9 mouse cellular contexts compared by ENCODE assay signal in genomic region chr10:79971183-79971497, GRCm38 (mm10). TPM values are rescaled to one million over a fixed set of nuclear protein-coding genes. Genes with fewer than 3 reads are reported as not detected.
DNase-seq lines count a peak whose midpoint lies in the region; ATAC-seq and TF ChIP-seq lines count a peak whose summit lies in the region.
"Had no signal": no experiment of that assay in that cellular context is flagged by ENCODE, and none has a peak within 500 bp of the region (broad histone marks: within the 10 kb centered on the region; RNA-seq: fewer than 3 reads in every experiment).

No protein-coding gene starts in this region.

- H3K4me3 ChIP-seq in left cerebral cortex, adult 2 months = peak overlapping the region; percentile 29
- peak overlapping the region; percentile 54 for H3K4me3 ChIP-seq in embryonic facial prominence, embryonic 14.5 days (ENCODE audit: low read depth, low read length)
- peak overlapping the region; percentile 29 for H3K4me3 ChIP-seq in intestine, postnatal 0 days (ENCODE audit: low read depth, low read length)
- H3K4me3 ChIP-seq in neural tube, embryonic 14.5 days (ENCODE audit: low read depth, low read length) = peak overlapping the region; percentile 25
- no peak overlapping the region for H3K4me3 ChIP-seq in kidney, adult 2 months (ENCODE audit: insufficient read depth, low read depth, low read length)
- H3K4me3 ChIP-seq: erythroblast, embryonic 14.5 days had no signal

- WGBS in embryonic facial prominence, embryonic 14.5 days = 1% methylated on average over 15 of the region's 21 CpGs
- 5% methylated on average over 21 of the region's 21 CpGs for WGBS in intestine, postnatal 0 days
- 4% methylated on average over 21 of the region's 21 CpGs for WGBS in neural tube, embryonic 14.5 days
- WGBS in kidney, adult 2 months = 11% methylated on average over 21 of the region's 21 CpGs

- TF ChIP-seq CTCF in left cerebral cortex, adult 2 months (IDR thresholded peaks at IDR 0.05) = no peak
- TF ChIP-seq CTCF in intestine, postnatal 0 days (IDR thresholded peaks at IDR 0.05; ENCODE audit: low read depth) = no peak
- no peak for TF ChIP-seq CTCF in kidney, adult 2 months (conservative IDR thresholded peaks at IDR 0.05; ENCODE audit: insufficient read depth, insufficient read length, low read depth, low read length)

- H3K9ac ChIP-seq in embryonic facial prominence, embryonic 14.5 days (ENCODE audit: low read depth, low read length) = peak overlapping the region; percentile 76
- H3K9ac ChIP-seq in intestine, postnatal 0 days (ENCODE audit: low read depth, low read length) = 0 out of 2 replicates have a peak overlapping the region, but pooled peaks have one; percentile 17
- H3K9ac ChIP-seq in neural tube, embryonic 14.5 days (replicated peaks; ENCODE audit: low read depth, low read length) = peak overlapping the region; percentile 32; the same call in 1 of the 2 replicates

- no peaks in the 10 kb centered on the region for H3K9me3 ChIP-seq in embryonic facial prominence, embryonic 14.5 days (ENCODE audit: control insufficient read depth, low read length)
- H3K9me3 ChIP-seq in intestine, postnatal 0 days (ENCODE audit: control insufficient read depth) = no peaks in the 10 kb centered on the region
- no peaks in the 10 kb centered on the region for H3K9me3 ChIP-seq in neural tube, embryonic 14.5 days (ENCODE audit: control insufficient read depth, low read length)

- peaks cover 49% of the 10 kb centered on the region for H3K36me3 ChIP-seq in embryonic facial prominence, embryonic 14.5 days (ENCODE audit: control insufficient read depth, insufficient read depth, low read length)
- H3K36me3 ChIP-seq in intestine, postnatal 0 days (ENCODE audit: control insufficient read depth, insufficient read depth) = peaks cover 28% of the 10 kb centered on the region
- H3K36me3 ChIP-seq in neural tube, embryonic 14.5 days (ENCODE audit: control insufficient read depth, insufficient read depth, low read length) = peaks cover 21% of the 10 kb centered on the region
- no peaks in the 10 kb centered on the region for H3K36me3 ChIP-seq in kidney, adult 2 months (ENCODE audit: control insufficient read depth, insufficient read depth, low read length)

- intact Hi-C loops in left cerebral cortex, adult 2 months (cut with DNase I) = no loop called here

- DNase-seq in left cerebral cortex, adult 2 months (ENCODE audit: extremely low spot score in 1 of 2, low spot score in 2 of 2) = no peak
- DNase-seq in left cerebral cortex, adult 8-10 months (ENCODE audit: low spot score in 2 of 2) = no peak
- DNase-seq in embryonic facial prominence, embryonic 14.5 days (ENCODE audit: low spot score) = peak; percentile 63
- no peak for DNase-seq in thymus, postnatal 10 days (ENCODE audit: low spot score in 2 of 2)
- no peak for DNase-seq in layer of hippocampus, adult 8-10 months (ENCODE audit: low spot score in 2 of 2)
- no peak for DNase-seq in kidney, adult 2 months

- no peak overlapping the region for H3K27ac ChIP-seq in left cerebral cortex, adult 2 months
- no peak overlapping the region for H3K27ac ChIP-seq in embryonic facial prominence, embryonic 14.5 days (replicated peaks; ENCODE audit: low read depth, low read length)
- H3K27ac ChIP-seq in intestine, postnatal 0 days (ENCODE audit: low read depth, low read length) = no peak overlapping the region
- no peak overlapping the region for H3K27ac ChIP-seq in neural tube, embryonic 14.5 days (ENCODE audit: low read depth, low read length)
- H3K27ac ChIP-seq in kidney, adult 2 months (ENCODE audit: insufficient read depth, low read depth, low read length) = no peak overlapping the region

- no peak for TF ChIP-seq POLR2A in kidney, adult 2 months (IDR thresholded peaks at IDR 0.05; ENCODE audit: low read depth, low read length)

- H3K4me2 ChIP-seq in embryonic facial prominence, embryonic 14.5 days (ENCODE audit: low read depth, low read length) = peak overlapping the region; percentile 96
- peak overlapping the region; percentile 58 for H3K4me2 ChIP-seq in intestine, postnatal 0 days (replicated peaks; ENCODE audit: low read depth)
- H3K4me2 ChIP-seq in neural tube, embryonic 14.5 days (ENCODE audit: low read depth, low read length) = peak overlapping the region; percentile 50

- H3K4me1 ChIP-seq in embryonic facial prominence, embryonic 14.5 days (ENCODE audit: control insufficient read depth, insufficient read depth, low read length) = no peaks in the 10 kb centered on the region
- no peaks in the 10 kb centered on the region for H3K4me1 ChIP-seq in intestine, postnatal 0 days (replicated peaks; ENCODE audit: control insufficient read depth, insufficient read depth, low read length)
- 0 out of 2 replicates have a peak, but pooled peaks cover 6% of the 10 kb centered on the region for H3K4me1 ChIP-seq in neural tube, embryonic 14.5 days (ENCODE audit: control insufficient read depth, insufficient read depth, low read length)
- H3K4me1 ChIP-seq in kidney, adult 2 months (ENCODE audit: control insufficient read depth, insufficient read depth, low read length) = peaks cover 22% of the 10 kb centered on the region

- H3K27me3 ChIP-seq in embryonic facial prominence, embryonic 14.5 days (replicated peaks; ENCODE audit: control insufficient read depth, insufficient read depth, low read length) = 0 out of 2 replicates have a peak, but pooled peaks cover 13% of the 10 kb centered on the region
- peaks cover 23% of the 10 kb centered on the region for H3K27me3 ChIP-seq in intestine, postnatal 0 days (replicated peaks; ENCODE audit: control insufficient read depth, insufficient read depth, low read length)
- H3K27me3 ChIP-seq in neural tube, embryonic 14.5 days (ENCODE audit: control insufficient read depth, insufficient read depth, low read length) = peaks cover 22% of the 10 kb centered on the region
- H3K27me3 ChIP-seq in kidney, adult 2 months (replicated peaks; ENCODE audit: control insufficient read depth, insufficient read depth, low read length) = no peaks in the 10 kb centered on the region

- ATAC-seq in embryonic facial prominence, embryonic 14.5 days (ENCODE audit: low read depth) = peak; percentile 34
- no peak for ATAC-seq in intestine, postnatal 0 days
- no peak for ATAC-seq in neural tube, embryonic 14.5 days (ENCODE audit: low read depth)

RNA-seq across cellular contexts. Expression of gene Grin3b, which starts 0.6 kb away (rescaled TPM):
- total RNA-seq in left cerebral cortex, adult 2 months (2021) = under 1 TPM; 0.14 to 0.20 TPM
- under 1 TPM; 0.23 to 0.30 (median 0.24) TPM for total RNA-seq in left cerebral cortex, adult 8-10 months (2022)
- 0.37 and 0.56 TPM in 2 replicates for polyA plus RNA-seq in embryonic facial prominence, embryonic 14.5 days (2014; fragmentation: Nextera tagmentation; extraction: Ambion mirVana)
- polyA plus RNA-seq in intestine, postnatal 0 days (2015; fragmentation: Nextera tagmentation; extraction: Ambion mirVana) = 0.08 and 0.17 TPM in 2 replicates
- 0.43 and 0.61 TPM in 2 replicates for polyA plus RNA-seq in neural tube, embryonic 14.5 days (2014; fragmentation: Nextera tagmentation; extraction: Ambion mirVana)
- total RNA-seq in layer of hippocampus, adult 8-10 months (2022) = under 1 TPM in 2 of 4 experiments, not detected in 2; 0.19 to 0.20 TPM
- polyA plus RNA-seq in kidney, adult 2 months (2012; rRNA removed) = 1.6 and 2.0 TPM in 2 replicates
- polyA plus RNA-seq: erythroblast, embryonic 14.5 days had no signal

RNA-seq across cellular contexts. Expression of gene Wdr18, which starts 11.2 kb away (rescaled TPM):
- 10 to 100 TPM; 45.4 to 49.4 TPM for total RNA-seq in left cerebral cortex, adult 2 months (2021)
- 10 to 100 TPM; 38.5 to 48.2 (median 44.6) TPM for total RNA-seq in left cerebral cortex, adult 8-10 months (2022)
- 97.4 and 100 TPM in 2 replicates for polyA plus RNA-seq in embryonic facial prominence, embryonic 14.5 days (2014; fragmentation: Nextera tagmentation; extraction: Ambion mirVana)
- 41.9 and 44.0 TPM in 2 replicates for polyA plus RNA-seq in intestine, postnatal 0 days (2015; fragmentation: Nextera tagmentation; extraction: Ambion mirVana)
- polyA plus RNA-seq in neural tube, embryonic 14.5 days (2014; fragmentation: Nextera tagmentation; extraction: Ambion mirVana) = 87.0 and 103 TPM in 2 replicates
- total RNA-seq in layer of hippocampus, adult 8-10 months (2022) = 10 to 100 TPM; 42.9 to 50.8 (median 48.6) TPM
- polyA plus RNA-seq in kidney, adult 2 months (2012; rRNA removed) = 60.4 and 67.5 TPM in 2 replicates

RNA-seq across cellular contexts. Expression of gene Tmem259, which starts 13.0 kb away (rescaled TPM):
- 100 to 1,000 TPM; 122 to 126 TPM for total RNA-seq in left cerebral cortex, adult 2 months (2021)
- 100 to 1,000 TPM; 105 to 117 (median 113) TPM for total RNA-seq in left cerebral cortex, adult 8-10 months (2022)
- polyA plus RNA-seq in embryonic facial prominence, embryonic 14.5 days (2014; fragmentation: Nextera tagmentation; extraction: Ambion mirVana) = 20.6 and 22.3 TPM in 2 replicates
- polyA plus RNA-seq in intestine, postnatal 0 days (2015; fragmentation: Nextera tagmentation; extraction: Ambion mirVana) = 24.7 and 25.3 TPM in 2 replicates
- 19.2 and 21.1 TPM in 2 replicates for polyA plus RNA-seq in neural tube, embryonic 14.5 days (2014; fragmentation: Nextera tagmentation; extraction: Ambion mirVana)
- 100 to 1,000 TPM; 111 to 119 (median 116) TPM for total RNA-seq in layer of hippocampus, adult 8-10 months (2022)
- polyA plus RNA-seq in kidney, adult 2 months (2012; rRNA removed) = 262 and 316 TPM in 2 replicates

RNA-seq across cellular contexts. Expression of gene Cnn2, which starts 17.2 kb away (rescaled TPM):
- 1 to 10 TPM; 5.6 to 8.0 TPM for total RNA-seq in left cerebral cortex, adult 2 months (2021)
- total RNA-seq in left cerebral cortex, adult 8-10 months (2022) = 1 to 10 TPM; 5.4 to 6.7 (median 6.3) TPM
- 293 and 304 TPM in 2 replicates for polyA plus RNA-seq in embryonic facial prominence, embryonic 14.5 days (2014; fragmentation: Nextera tagmentation; extraction: Ambion mirVana)
- 109 and 117 TPM in 2 replicates for polyA plus RNA-seq in intestine, postnatal 0 days (2015; fragmentation: Nextera tagmentation; extraction: Ambion mirVana)
- 9.9 and 40.0 TPM in 2 replicates for polyA plus RNA-seq in neural tube, embryonic 14.5 days (2014; fragmentation: Nextera tagmentation; extraction: Ambion mirVana)
- 1 to 10 TPM; 5.3 to 9.8 (median 6.6) TPM for total RNA-seq in layer of hippocampus, adult 8-10 months (2022)
- 52.3 and 55.5 TPM in 2 replicates for polyA plus RNA-seq in kidney, adult 2 months (2012; rRNA removed)

RNA-seq across cellular contexts. Expression of gene Abca7, which starts 25.2 kb away (rescaled TPM):
- total RNA-seq in left cerebral cortex, adult 2 months (2021) = 10 to 100 TPM; 13.5 to 13.8 TPM
- 10 to 100 TPM; 11.0 to 12.3 (median 12.0) TPM for total RNA-seq in left cerebral cortex, adult 8-10 months (2022)
- 2.5 and 2.8 TPM in 2 replicates for polyA plus RNA-seq in embryonic facial prominence, embryonic 14.5 days (2014; fragmentation: Nextera tagmentation; extraction: Ambion mirVana)
- 2.2 and 2.5 TPM in 2 replicates for polyA plus RNA-seq in intestine, postnatal 0 days (2015; fragmentation: Nextera tagmentation; extraction: Ambion mirVana)
- 4.3 and 6.7 TPM in 2 replicates for polyA plus RNA-seq in neural tube, embryonic 14.5 days (2014; fragmentation: Nextera tagmentation; extraction: Ambion mirVana)
- total RNA-seq in layer of hippocampus, adult 8-10 months (2022) = 10 to 100 TPM; 12.4 to 13.6 (median 13.3) TPM
- 10.6 and 11.8 TPM in 2 replicates for polyA plus RNA-seq in kidney, adult 2 months (2012; rRNA removed)

Comparison
In these comparisons a context has a peak if more than half of its experiments do, and no peak if none do; other contexts are left out.
1. H3K9ac ChIP-seq: peak in every context shown above with its lines; median percentile 76 in embryonic facial prominence, embryonic 14.5 days; 32 in neural tube, embryonic 14.5 days; 17 in intestine, postnatal 0 days.